Mouse (Mus musculus): Measurements from ENCODE around the gene Olfr1031. TPM values are rescaled to one million over a fixed set of nuclear protein-coding genes. Genes with fewer than 3 reads are reported as not detected.
"Not testable (repeated sequence)": the region's sequence is repeated elsewhere in the genome, so short reads cannot be mapped to it uniquely, and the experiment has no call there.

Olfr1031 gene
- total RNA-seq (2014; rRNA removed) (not detected in 2 replicates), polyA plus RNA-seq (2015; fragmentation: Nextera tagmentation; extraction: Ambion mirVana) (not detected in 2 replicates)

- Histone ChIP-seq H3K9ac (replicated peaks; ENCODE audit: low read length, poor library complexity, severe bottlenecking) (no peak within 1 kb of the TSS), H3K4me1 (ENCODE audit: insufficient read depth, low read length) (no peaks in the 10 kb centered on the region), H3K9me3 (ENCODE audit: low read length) (no peaks in the 10 kb centered on the region), H3K27me3 (ENCODE audit: insufficient read depth, low read length) (no peaks in the 10 kb centered on the region), H3K27ac (ENCODE audit: low read depth, low read length) (no peak within 1 kb of the TSS), H3K36me3 (ENCODE audit: insufficient read depth, low read length) (no peaks in the 10 kb centered on the region), H3K4me2 (ENCODE audit: low read depth, low read length, poor library complexity, severe bottlenecking) (no peak within 1 kb of the TSS), H3K4me3 (ENCODE audit: low read depth, low read length) (no peak within 1 kb of the TSS)
- WGBS: 58% methylated on average over 3 of the region's 3 CpGs
- no peak for ATAC-seq (ENCODE audit: low FRiP score)
- no peak for TF ChIP-seq CTCF (IDR thresholded peaks at IDR 0.05)
- no peak for DNase-seq (ENCODE audit: low spot score)
Measured at GRCm38 (mm10) chr2:85990004-85990403, at the start of gene Olfr1031. Olfr1031 (plus strand) TSS chr2:85990304.

- Histone ChIP-seq H3K9ac (replicated peaks; ENCODE audit: low read length, poor library complexity, severe bottlenecking) (no peak within 1 kb of the TSS), H3K27ac (ENCODE audit: low read depth, low read length) (no peak within 1 kb of the TSS), H3K27me3 (ENCODE audit: insufficient read depth, low read length) (no peaks in the 10 kb centered on the region), H3K9me3 (ENCODE audit: low read length) (no peaks in the 10 kb centered on the region), H3K36me3 (ENCODE audit: insufficient read depth, low read length) (no peaks in the 10 kb centered on the region), H3K4me1 (ENCODE audit: insufficient read depth, low read length) (no peaks in the 10 kb centered on the region), H3K4me3 (ENCODE audit: low read depth, low read length) (no peak within 1 kb of the TSS), H3K4me2 (ENCODE audit: low read depth, low read length, poor library complexity, severe bottlenecking) (no peak within 1 kb of the TSS)
- WGBS: 80% methylated on average over 1 of the region's 1 CpGs
- no peak for ATAC-seq (ENCODE audit: low FRiP score)
- no peak for DNase-seq (ENCODE audit: low spot score)
- TF ChIP-seq CTCF (IDR thresholded peaks at IDR 0.05): no peak
Measured at GRCm38 (mm10) chr2:85950137-85950536, 40.0 kb upstream of the Olfr1031 start, which contains the start of gene Olfr1028. Olfr1028 (plus strand) TSS chr2:85950437.

DNA sequence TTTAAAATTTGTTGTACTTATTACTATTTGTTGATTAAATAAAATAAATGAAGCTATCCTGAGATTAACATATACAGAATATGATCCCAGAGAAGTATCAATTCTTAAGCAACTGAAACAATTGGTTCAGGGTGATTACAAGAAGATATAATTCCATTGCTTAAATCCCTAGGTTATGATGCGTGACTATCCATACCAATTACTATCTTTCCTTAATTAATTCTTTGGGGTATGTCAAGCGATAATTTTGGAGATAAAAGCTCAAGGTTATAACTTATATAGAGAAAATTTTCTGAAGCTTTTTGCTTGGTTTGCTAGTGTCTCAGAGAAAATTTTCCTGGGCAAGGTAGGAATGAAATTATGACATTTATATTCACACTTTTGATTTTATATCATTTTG lies 16.5 kb upstream of the Olfr1031 start, which contains the start of gene Olfr1029:
TSS of gene Olfr1029 (plus strand) at position 301 of the 400 bp plus-strand sequence.
- no peak within 1 kb of the TSS for H3K9ac ChIP-seq (replicated peaks; ENCODE audit: low read length, poor library complexity, severe bottlenecking)
- TF ChIP-seq CTCF (IDR thresholded peaks at IDR 0.05): no peak
- no peaks in the 10 kb centered on the region for H3K27me3 ChIP-seq (ENCODE audit: insufficient read depth, low read length)
- no peak within 1 kb of the TSS for H3K27ac ChIP-seq (ENCODE audit: low read depth, low read length)
- H3K4me1 ChIP-seq (ENCODE audit: insufficient read depth, low read length): no peaks in the 10 kb centered on the region
- H3K36me3 ChIP-seq (ENCODE audit: insufficient read depth, low read length): no peaks in the 10 kb centered on the region
- DNase-seq (ENCODE audit: low spot score) (no peak), ATAC-seq (ENCODE audit: low FRiP score) (no peak)
- no peak within 1 kb of the TSS for H3K4me3 ChIP-seq (ENCODE audit: low read depth, low read length)
- WGBS: 82% methylated on average over 2 of the region's 2 CpGs
- no peak within 1 kb of the TSS for H3K4me2 ChIP-seq (ENCODE audit: low read depth, low read length, poor library complexity, severe bottlenecking)
- no peaks in the 10 kb centered on the region for H3K9me3 ChIP-seq (ENCODE audit: low read length)

DNA sequence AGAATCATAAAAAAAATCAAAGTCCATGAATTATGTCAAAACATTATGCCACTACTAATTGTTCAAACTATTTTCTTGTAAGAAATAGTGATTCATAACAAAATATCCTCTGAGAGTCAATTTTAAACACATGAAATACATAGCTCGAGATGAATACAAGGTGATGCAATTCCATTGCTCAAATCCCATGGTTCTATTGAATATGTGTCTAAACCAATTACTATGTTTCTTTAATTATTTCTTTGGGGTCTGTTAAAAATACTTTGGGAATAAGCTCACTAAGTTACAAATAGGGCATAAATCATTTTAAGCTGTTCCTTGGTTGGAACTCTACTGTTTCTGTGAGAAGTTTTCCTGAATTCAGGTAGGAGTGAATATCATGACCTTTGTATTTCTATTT lies 11.1 kb upstream of the Olfr1031 start, which contains the start of gene Olfr1030:
TSS of gene Olfr1030 (plus strand) at position 301 of the 400 bp plus-strand sequence.
- H3K4me3 ChIP-seq (ENCODE audit: low read depth, low read length): no peak within 1 kb of the TSS
- no peak within 1 kb of the TSS for H3K4me2 ChIP-seq (ENCODE audit: low read depth, low read length, poor library complexity, severe bottlenecking)
- H3K9me3 ChIP-seq (ENCODE audit: low read length): no peaks in the 10 kb centered on the region
- ATAC-seq (ENCODE audit: low FRiP score) (no peak), DNase-seq (ENCODE audit: low spot score) (no peak)
- no peak within 1 kb of the TSS for H3K27ac ChIP-seq (ENCODE audit: low read depth, low read length)
- H3K4me1 ChIP-seq (ENCODE audit: insufficient read depth, low read length): no peaks in the 10 kb centered on the region
- no peak for TF ChIP-seq CTCF (IDR thresholded peaks at IDR 0.05)
- WGBS: 68% methylated on average over 1 of the region's 1 CpGs
- no peak within 1 kb of the TSS for H3K9ac ChIP-seq (replicated peaks; ENCODE audit: low read length, poor library complexity, severe bottlenecking)
- H3K36me3 ChIP-seq (ENCODE audit: insufficient read depth, low read length): no peaks in the 10 kb centered on the region
- H3K27me3 ChIP-seq (ENCODE audit: insufficient read depth, low read length): no peaks in the 10 kb centered on the region

DNA sequence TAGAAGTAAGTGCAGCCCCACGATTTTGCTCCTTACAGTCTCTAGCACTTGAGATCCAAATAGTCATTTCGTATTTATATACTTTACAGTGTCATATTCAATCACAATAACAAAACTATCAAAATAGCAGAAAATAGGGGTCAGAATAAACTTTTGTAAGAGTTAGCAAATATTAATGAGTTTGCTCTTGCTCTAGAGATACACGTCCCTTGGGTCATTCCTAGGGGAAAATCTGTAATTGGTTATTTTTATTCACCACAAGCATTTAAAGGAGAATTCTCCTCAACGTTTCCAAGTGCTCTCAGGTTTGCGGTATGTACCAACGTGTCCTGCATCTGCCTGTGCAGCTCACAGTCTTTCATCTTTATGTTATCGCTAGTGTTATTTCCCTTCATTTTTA lies 15.1 kb downstream of the Olfr1031 start, which contains the start of gene Olfr1032:
TSS of gene Olfr1032 (plus strand) at position 301 of the 400 bp plus-strand sequence.
- Histone ChIP-seq H3K9me3 (ENCODE audit: low read length) (no peaks in the 10 kb centered on the region), H3K4me3 (ENCODE audit: low read depth, low read length) (no peak within 1 kb of the TSS), H3K27ac (ENCODE audit: low read depth, low read length) (no peak within 1 kb of the TSS), H3K9ac (replicated peaks; ENCODE audit: low read length, poor library complexity, severe bottlenecking) (no peak within 1 kb of the TSS), H3K4me2 (ENCODE audit: low read depth, low read length, poor library complexity, severe bottlenecking) (no peak within 1 kb of the TSS), H3K4me1 (ENCODE audit: insufficient read depth, low read length) (no peaks in the 10 kb centered on the region), H3K36me3 (ENCODE audit: insufficient read depth, low read length) (no peaks in the 10 kb centered on the region), H3K27me3 (ENCODE audit: insufficient read depth, low read length) (no peaks in the 10 kb centered on the region)
- DNase-seq (ENCODE audit: low spot score) (no peak), ATAC-seq (ENCODE audit: low FRiP score) (no peak)
- WGBS: 83% methylated on average over 7 of the region's 7 CpGs
- TF ChIP-seq CTCF (IDR thresholded peaks at IDR 0.05): no peak

- WGBS: 1% methylated on average over 10 of the region's 11 CpGs
- Histone ChIP-seq H3K4me3 (ENCODE audit: low read depth, low read length) (peak within 1 kb of the TSS; percentile 32), H3K4me2 (ENCODE audit: low read depth, low read length, poor library complexity, severe bottlenecking) (peak within 1 kb of the TSS; percentile 45)
- not testable (repeated sequence) for H3K9ac ChIP-seq (replicated peaks; ENCODE audit: low read length, poor library complexity, severe bottlenecking); H3K27me3 ChIP-seq (ENCODE audit: insufficient read depth, low read length); H3K9me3 ChIP-seq (ENCODE audit: low read length); H3K4me1 ChIP-seq (ENCODE audit: insufficient read depth, low read length); H3K27ac ChIP-seq (ENCODE audit: low read depth, low read length); H3K36me3 ChIP-seq (ENCODE audit: insufficient read depth, low read length); ATAC-seq (ENCODE audit: low FRiP score)
- DNase-seq (ENCODE audit: low spot score): peak; percentile 33
Measured at GRCm38 (mm10) chr2:86020406-86020805, 30.3 kb downstream of the Olfr1031 start, which contains the start of gene Olfr1033. Olfr1033 (plus strand) TSS chr2:86020633.

DNA sequence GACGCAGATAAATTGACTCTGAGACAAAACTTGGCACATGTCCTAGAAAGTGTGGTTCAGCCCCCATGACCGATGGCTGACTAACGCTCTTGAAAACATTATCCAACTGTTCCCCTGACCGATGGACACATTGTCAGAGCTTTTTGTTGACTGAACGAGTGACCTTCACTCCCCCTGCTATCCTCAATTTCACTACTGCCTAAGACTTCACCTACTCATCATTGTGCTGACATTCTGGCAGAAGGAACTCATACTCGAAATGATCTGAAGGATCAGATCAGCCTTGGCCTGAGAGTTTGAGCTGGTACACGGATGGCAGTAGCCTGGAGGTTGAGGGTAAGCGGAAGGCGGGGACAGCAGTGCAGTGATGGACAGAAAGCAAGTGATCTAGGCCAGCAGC lies 31.4 kb downstream of the Olfr1031 start:
- H3K9ac ChIP-seq (replicated peaks; ENCODE audit: low read length, poor library complexity, severe bottlenecking); DNase-seq (ENCODE audit: low spot score): not testable (repeated sequence)
- 63% methylated on average over 2 of the region's 9 CpGs for WGBS

More for the DNA sequence above, 31.4 kb downstream of the Olfr1031 start:
- H3K9me3 ChIP-seq (ENCODE audit: low read length); H3K4me2 ChIP-seq (ENCODE audit: low read depth, low read length, poor library complexity, severe bottlenecking); H3K4me1 ChIP-seq (ENCODE audit: insufficient read depth, low read length); ATAC-seq (ENCODE audit: low FRiP score); H3K36me3 ChIP-seq (ENCODE audit: insufficient read depth, low read length); H3K27ac ChIP-seq (ENCODE audit: low read depth, low read length); H3K27me3 ChIP-seq (ENCODE audit: insufficient read depth, low read length); H3K4me3 ChIP-seq (ENCODE audit: low read depth, low read length): not testable (repeated sequence)
